Mouse (Mus musculus) kidney, adult 2 months (tissue): ENCODE data around the gene Sec16b.

Source experiments
- CTCF ChIP-seq: fragments of 200-500 bp; conservative IDR thresholded peaks from 2 replicates; pipeline ENCODE4 v1.5.1; 2011; ENCODE audit warnings: low read depth, mild to moderate bottlenecking, control low read depth, low read length, moderate library complexity, mixed read lengths; ENCODE audit not compliant: insufficient read depth, insufficient read length
- POLR2A ChIP-seq: fragments of 200-500 bp; IDR thresholded peaks from one replicate; pipeline ENCODE4 v1.6.1; 2011; ENCODE audit warnings: low read depth, low read length, control low read depth

- TF ChIP-seq CTCF (no peak), POLR2A (no peak)
Observed at GRCm38 (mm10) chr1:157457789-157458188, 48.7 kb upstream of the Sec16b start.
